Mouse (Mus musculus) monocyte, adult 5-6 weeks (primary cell): ENCODE measurements at regions not wholly inside any gene's neighbourhood (a gene's known extent, or its start where the extent isn't known, plus 50 kb on each side); places are given as distances from the start of the nearest gene placed in this dataset.

Source experiments
- ATAC-seq: fragments of 153-309, 156-312 bp; replicated peaks from 2 replicates; pipeline ENCODE4 v1.8.0; 2017; ENCODE audit warnings: mild to moderate bottlenecking; ENCODE audit not compliant: low TSS enrichment, insufficient number of reproducible peaks, severe bottlenecking, poor library complexity, low FRiP score

DNA sequence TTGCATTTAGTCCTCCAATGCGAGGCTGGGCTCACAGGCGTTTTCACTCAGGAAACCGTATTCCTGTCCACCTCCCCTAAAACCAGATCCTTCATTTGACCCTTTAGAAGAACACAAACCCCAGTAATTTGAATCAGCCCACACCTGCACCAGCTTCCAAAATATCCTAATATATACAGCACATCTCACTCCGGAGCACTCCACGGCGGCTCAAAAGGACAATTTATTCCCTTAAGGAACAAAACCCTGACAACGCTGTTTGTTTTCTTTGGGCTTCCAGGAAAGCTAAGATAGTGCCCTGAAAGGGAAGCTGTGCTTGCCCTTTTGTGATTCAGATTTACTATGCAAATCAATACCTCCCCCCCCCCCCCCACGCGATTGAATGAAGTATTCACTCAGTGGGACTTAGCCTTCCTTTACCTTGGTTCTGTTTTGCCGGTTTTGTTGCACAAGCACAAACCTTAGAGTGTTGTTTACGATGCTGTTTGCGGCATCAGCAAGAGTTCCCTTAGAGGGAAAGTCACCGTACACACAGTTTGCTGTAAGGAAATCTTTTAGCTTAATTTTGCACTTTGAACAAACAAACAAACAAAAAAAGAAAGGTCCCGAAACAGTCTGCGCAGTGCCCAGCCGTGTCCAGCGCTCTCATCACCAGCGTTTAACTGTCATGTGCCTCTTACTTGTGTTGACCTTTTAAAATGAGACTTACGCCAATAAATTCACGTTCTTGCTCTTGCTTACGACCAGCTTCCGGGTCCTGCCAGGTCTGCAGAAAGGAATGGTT lies 111.2 kb upstream of the Six2 start:
- ATAC-seq: no peak

GRCm38 (mm10) chr17:85797755-85798154 lies 109.7 kb upstream of the Six2 start:
- ATAC-seq: no peak

DNA sequence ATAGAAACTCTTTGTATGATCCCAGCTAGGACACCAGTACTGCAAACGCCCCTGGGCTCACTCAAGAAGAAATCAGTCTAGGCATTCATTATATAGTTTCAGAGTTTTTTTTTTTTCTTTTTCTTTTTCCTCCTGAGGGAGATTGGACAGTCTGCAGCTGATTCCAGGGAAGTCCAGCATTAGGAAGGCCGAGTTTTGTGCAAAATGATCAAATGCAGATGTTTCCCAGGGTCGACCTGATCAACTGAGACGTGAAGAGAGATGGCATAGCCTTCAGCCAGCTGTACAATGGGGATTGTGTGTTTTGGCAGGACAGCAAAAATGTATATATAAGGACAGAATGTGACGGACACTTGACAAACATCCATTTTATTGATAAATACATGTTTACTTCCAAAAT lies 107.7 kb upstream of the Six2 start:
- no peak for ATAC-seq

DNA sequence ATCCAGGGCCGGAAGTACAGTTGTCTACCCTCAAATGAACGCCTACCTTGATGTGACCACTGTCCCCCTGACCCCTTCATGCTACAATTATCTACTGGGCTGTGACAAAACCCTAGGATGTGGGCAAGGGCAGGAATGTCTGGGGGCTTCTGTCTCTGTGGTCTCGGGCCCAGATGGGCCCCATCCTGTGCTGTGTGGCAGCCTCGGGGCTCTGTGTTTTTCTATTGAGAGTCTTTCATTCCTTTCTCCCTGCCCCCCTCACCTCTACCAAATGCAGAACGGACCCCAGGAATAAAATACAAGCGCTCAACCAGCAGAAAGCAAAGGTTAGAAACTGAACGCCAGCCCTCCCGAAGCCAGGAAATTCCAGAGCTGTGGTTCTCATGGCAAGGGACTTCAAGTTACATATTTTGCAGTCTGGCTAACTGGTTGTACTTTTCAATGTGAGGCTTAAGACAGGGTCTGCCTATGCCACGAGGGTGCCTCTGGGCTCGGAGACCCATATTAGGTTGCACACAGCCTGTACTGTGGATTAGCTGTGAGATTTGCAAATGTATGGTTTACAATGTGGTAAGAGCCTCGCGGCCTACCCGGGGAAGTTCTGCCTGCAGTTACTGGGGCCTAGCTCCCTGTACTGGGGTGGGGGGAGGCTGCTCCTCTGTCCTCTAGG lies 97.7 kb upstream of the Six2 start:
- ATAC-seq: no peak

- ATAC-seq: no peak
Measured at GRCm38 (mm10) chr17:85780477-85780876, 92.4 kb upstream of the Six2 start.

- ATAC-seq: no peak
Measured at GRCm38 (mm10) chr17:85776876-85777275, 88.8 kb upstream of the Six2 start.

DNA sequence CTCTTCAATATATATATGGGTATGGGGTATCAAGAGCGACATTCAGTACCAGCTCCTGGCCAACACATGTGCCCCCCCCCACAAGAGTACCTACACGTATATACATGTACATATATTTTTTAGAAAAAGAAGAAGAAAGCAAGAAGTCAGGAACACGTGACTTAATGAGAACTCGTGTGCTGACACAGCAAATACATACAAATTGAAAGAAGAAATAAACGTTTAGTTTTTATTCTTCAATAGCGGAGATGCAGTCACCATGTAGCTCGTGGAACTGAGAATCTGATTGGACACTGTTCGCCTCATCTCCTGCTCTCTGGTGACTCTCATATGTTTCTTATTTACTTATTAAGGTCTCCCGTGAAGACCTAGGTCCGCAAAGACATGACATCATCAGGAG lies 80.3 kb upstream of the Six2 start:
- no peak for ATAC-seq

DNA sequence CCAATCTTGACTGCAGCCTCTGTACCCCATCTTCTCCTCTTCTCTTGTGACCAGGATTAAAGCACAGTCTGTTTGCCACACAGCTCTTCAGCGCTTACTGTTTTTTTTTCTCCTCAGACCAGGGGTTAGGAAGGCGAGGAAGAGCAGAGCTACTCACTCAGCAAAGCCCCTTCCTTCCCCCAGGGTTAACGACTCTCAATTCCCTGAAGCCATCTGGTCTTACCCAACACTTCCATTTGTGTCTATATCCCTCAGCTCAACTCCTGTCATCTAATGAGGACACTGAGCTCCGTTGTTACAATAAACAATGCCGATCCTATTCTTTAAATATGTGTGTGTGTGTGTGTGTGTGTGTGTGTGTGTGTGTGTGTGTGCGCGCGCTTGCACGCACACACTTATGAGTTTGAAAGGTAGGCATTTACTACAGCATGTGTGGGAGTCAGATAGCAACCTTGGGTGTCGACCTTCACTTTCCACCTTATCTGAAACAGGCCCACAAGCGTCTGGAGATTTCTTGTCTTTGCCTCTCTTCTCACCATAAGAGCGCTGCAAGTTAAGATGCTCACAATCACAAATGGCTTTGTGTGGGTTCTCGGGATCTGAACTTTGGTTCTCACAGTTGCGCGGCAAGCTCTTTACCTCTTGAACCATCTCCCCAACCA lies 79.3 kb upstream of the Six2 start:
- no peak for ATAC-seq

GRCm38 (mm10) chr17:85766556-85766955 lies 78.5 kb upstream of the Six2 start:
- no peak for ATAC-seq

GRCm38 (mm10) chr17:85758581-85759098 lies 70.6 kb upstream of the Six2 start:
- no peak for ATAC-seq

DNA sequence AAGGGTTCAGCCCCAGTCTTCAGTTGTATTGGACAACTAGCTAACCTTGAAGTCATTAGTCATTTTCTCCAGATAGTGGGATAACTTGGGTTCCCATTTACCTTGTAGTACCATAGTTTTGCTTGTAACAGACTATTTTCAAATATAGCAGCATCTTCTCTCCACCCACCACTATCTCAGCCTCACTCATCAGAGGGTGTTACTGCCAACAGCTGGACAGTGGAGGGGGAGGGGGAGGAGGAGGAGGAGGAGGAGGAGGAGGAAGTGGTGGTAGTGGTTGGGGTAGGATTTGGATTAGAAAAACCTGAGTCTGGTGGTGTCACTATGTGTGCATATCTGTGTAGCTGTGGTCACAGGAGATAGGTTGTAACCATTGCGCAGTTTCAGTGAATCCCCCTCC lies 69.6 kb upstream of the Six2 start:
- ATAC-seq: no peak

DNA sequence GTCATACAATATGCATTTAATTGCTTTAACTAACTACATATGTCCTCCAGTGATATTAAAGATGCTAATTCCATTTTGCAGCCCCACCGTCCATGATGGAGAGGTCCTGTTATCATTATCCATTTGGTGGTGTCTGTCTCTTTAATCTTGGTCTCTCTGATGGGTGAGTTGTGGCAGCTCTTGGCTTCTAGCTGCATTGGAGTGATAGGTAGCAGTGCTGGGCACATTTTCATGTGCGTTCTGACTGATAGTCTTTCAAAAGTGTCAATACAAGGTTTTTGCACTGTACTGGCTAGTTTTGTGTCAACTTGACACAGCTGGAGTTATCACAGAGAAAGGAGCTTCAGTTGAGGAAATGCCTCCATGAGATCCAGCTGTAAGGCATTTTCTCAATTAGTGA lies 67.5 kb upstream of the Six2 start:
- no peak for ATAC-seq

DNA sequence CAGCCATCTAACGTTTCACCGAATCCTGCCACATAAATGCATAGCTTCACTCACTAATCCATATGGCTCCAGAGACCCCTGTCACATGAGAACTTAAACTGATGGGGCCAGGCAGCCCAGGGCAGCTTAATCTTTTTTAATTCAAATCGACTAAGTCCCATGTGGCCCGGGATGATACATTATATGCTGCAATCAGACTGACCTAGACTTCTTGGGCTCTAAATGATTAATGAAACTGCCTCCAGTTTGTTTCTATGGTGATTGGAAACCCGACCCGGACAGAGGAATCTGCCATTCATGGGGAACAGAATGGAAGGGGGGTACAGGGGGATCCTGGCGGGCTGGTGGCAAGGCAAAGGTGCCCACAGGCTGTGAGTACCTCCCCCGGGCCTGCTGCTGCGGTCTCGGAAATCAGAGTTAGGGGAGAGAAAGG lies 60.6 kb upstream of the Six2 start:
- ATAC-seq: no peak

GRCm38 (mm10) chr17:85747976-85748648 lies 60.0 kb upstream of the Six2 start:
- ATAC-seq: no peak
